11 mouse cellular contexts compared by ENCODE assay signal in the genomic region with DNA sequence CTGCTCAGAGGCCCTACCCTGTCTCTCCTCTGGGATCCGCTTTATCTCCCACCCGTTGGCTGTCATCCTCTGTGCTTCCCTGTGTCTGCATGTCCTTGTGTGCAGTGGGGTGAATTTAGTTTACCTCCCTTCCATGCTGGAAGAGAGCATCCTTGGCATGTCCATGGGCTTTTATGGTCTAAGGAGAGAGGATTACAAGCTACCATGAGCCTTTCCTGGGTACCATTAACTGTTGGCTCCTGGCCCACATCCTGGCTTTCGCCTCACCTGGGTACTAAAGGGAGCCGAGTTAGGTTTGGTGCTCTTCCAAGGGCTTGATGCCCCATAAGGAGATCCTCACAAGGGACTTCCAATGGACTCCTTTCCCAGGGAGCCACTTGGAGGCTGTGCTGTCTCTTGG. TPM values are rescaled to one million over a fixed set of nuclear protein-coding genes. Genes with fewer than 3 reads are reported as not detected.
DNase-seq lines count a peak whose midpoint lies in the region; ATAC-seq and TF ChIP-seq lines count a peak whose summit lies in the region.
"Had no signal": no experiment of that assay in that cellular context is flagged by ENCODE, and none has a peak within 500 bp of the region (broad histone marks: within the 10 kb centered on the region; RNA-seq: fewer than 3 reads in every experiment).

No protein-coding gene starts in this region.

- peak overlapping the region; percentile 69 for H3K9ac ChIP-seq in heart, embryonic 13.5 days
- H3K9ac ChIP-seq in intestine, embryonic 15.5 days: no peak overlapping the region
- H3K9ac ChIP-seq: midbrain, embryonic 13.5 days had no signal

- H3K27ac ChIP-seq in heart, embryonic 13.5 days (replicated peaks): peak overlapping the region; percentile 83; the same call in 1 of the 2 replicates
- no peak overlapping the region for H3K27ac ChIP-seq in intestine, embryonic 15.5 days
- H3K27ac ChIP-seq: midbrain, embryonic 13.5 days had no signal

- 66% methylated on average over 4 of the region's 4 CpGs for WGBS in heart, embryonic 13.5 days
- whole genome bisulfite sequencing in lung, adult 2 months: 53% methylated on average over 4 of the region's 4 CpGs
- WGBS in intestine, embryonic 15.5 days: 89% methylated on average over 4 of the region's 4 CpGs

- peaks cover 83% of the 10 kb centered on the region for H3K4me1 ChIP-seq in heart, embryonic 13.5 days
- peaks cover 23% of the 10 kb centered on the region for H3K4me1 ChIP-seq in lung, adult 2 months (ENCODE audit: control insufficient read depth, insufficient read depth, low read length)
- 0 out of 2 replicates have a peak, but pooled peaks cover 5% of the 10 kb centered on the region for H3K4me1 ChIP-seq in intestine, embryonic 15.5 days (replicated peaks)

- H3K4me3 ChIP-seq in heart, embryonic 13.5 days: peak overlapping the region; percentile 44
- H3K4me3 ChIP-seq in lung, adult 2 months (replicated peaks; ENCODE audit: extremely low read depth, low read depth, low read length): peak overlapping the region; percentile 33
- H3K4me3 ChIP-seq in intestine, embryonic 15.5 days (replicated peaks): no peak overlapping the region
- H3K4me3 ChIP-seq: midbrain, embryonic 13.5 days had no signal

- no peak for TF ChIP-seq POLR2A in lung, adult 2 months (IDR thresholded peaks at IDR 0.05; ENCODE audit: borderline replicate concordance, extremely low read depth, low read depth, low read length)

- no peaks in the 10 kb centered on the region for H3K9me3 ChIP-seq in heart, embryonic 13.5 days
- no peaks in the 10 kb centered on the region for H3K9me3 ChIP-seq in intestine, embryonic 15.5 days
- H3K9me3 ChIP-seq: midbrain, embryonic 13.5 days had no signal

- ATAC-seq in heart, embryonic 13.5 days (ENCODE audit: extremely low read depth, insufficient number of reproducible peaks, low FRiP score, low TSS enrichment): no peak
- no peak for ATAC-seq in intestine, embryonic 15.5 days
- ATAC-seq: inflammation-experienced regulatory T-cells, adult 6 months; midbrain, embryonic 13.5 days had no signal

- peak overlapping the region; percentile 59 for H3K4me2 ChIP-seq in heart, embryonic 13.5 days
- H3K4me2 ChIP-seq in intestine, embryonic 15.5 days (replicated peaks): 0 out of 2 replicates have a peak overlapping the region, but pooled peaks have one; percentile 12
- H3K4me2 ChIP-seq: midbrain, embryonic 13.5 days had no signal

- DNase-seq in heart, adult 18-20 months: no peak
- DNase-seq in lung, adult 2 months: no peak
- DNase-seq in lung, postnatal 36 days: no peak
- peak; percentile 79 for DNase-seq in cerebellum, adult 9-11 months
- no peak for DNase-seq in retina, embryonic 14.5 days (ENCODE audit: low spot score)
- no peak for DNase-seq in Muller cell, postnatal 12 days (ENCODE audit: inconsistent ontology term)

- no peaks in the 10 kb centered on the region for H3K27me3 ChIP-seq in heart, embryonic 13.5 days (replicated peaks)
- no peaks in the 10 kb centered on the region for H3K27me3 ChIP-seq in intestine, embryonic 15.5 days (replicated peaks)
- H3K27me3 ChIP-seq: midbrain, embryonic 13.5 days had no signal

- peaks cover 48% of the 10 kb centered on the region for H3K36me3 ChIP-seq in heart, embryonic 13.5 days
- 0 out of 2 replicates have a peak, but pooled peaks cover 9% of the 10 kb centered on the region for H3K36me3 ChIP-seq in intestine, embryonic 15.5 days

- TF ChIP-seq CTCF in lung, adult 2 months (IDR thresholded peaks at IDR 0.05; ENCODE audit: insufficient read depth, low read length): no peak

RNA-seq across cellular contexts. Expression of a gene that starts 53.1 kb away (rescaled TPM):
- polyA plus RNA-seq in heart, embryonic 13.5 days (2015; fragmentation: Nextera tagmentation; extraction: Ambion mirVana): 44.8 and 45.8 TPM in 2 replicates
- total RNA-seq in heart, adult 18-20 months (2021): 100 to 1,000 TPM in 1 of 2 experiments, 10 to 100 TPM in 1; 96.3 to 113 TPM
- polyA plus RNA-seq in lung, adult 2 months (2012; rRNA removed): 50.9 and 56.2 TPM in 2 replicates
- 27.7 and 28.4 TPM in 2 replicates for polyA plus RNA-seq in intestine, embryonic 15.5 days (2015; fragmentation: Nextera tagmentation; extraction: Ambion mirVana)

RNA-seq across cellular contexts. Expression of a gene that starts 59.6 kb away (rescaled TPM):
- polyA plus RNA-seq in heart, embryonic 13.5 days (2015; fragmentation: Nextera tagmentation; extraction: Ambion mirVana): 0.48 and 0.51 TPM in 2 replicates
- total RNA-seq in heart, adult 18-20 months (2021): not detected
- not detected in 2 replicates for polyA plus RNA-seq in lung, adult 2 months (2012; rRNA removed)
- polyA plus RNA-seq in intestine, embryonic 15.5 days (2015; fragmentation: Nextera tagmentation; extraction: Ambion mirVana): not detected in 2 replicates
- total RNA-seq: left cerebral cortex, postnatal 36 days had no signal
- polyA plus RNA-seq: inflammation-experienced regulatory T-cells, adult 6 months had no signal
